Mouse (Mus musculus): ENCODE measurements around the gene B4galnt2.
A peak's percentile ranks its signal among the peaks of the same experiment; 100 is the strongest.
"Not testable (repeated sequence)": the region's sequence is repeated elsewhere in the genome, so short reads cannot be mapped to it uniquely, and the experiment has no call there.

Gene B4galnt2

DNA sequence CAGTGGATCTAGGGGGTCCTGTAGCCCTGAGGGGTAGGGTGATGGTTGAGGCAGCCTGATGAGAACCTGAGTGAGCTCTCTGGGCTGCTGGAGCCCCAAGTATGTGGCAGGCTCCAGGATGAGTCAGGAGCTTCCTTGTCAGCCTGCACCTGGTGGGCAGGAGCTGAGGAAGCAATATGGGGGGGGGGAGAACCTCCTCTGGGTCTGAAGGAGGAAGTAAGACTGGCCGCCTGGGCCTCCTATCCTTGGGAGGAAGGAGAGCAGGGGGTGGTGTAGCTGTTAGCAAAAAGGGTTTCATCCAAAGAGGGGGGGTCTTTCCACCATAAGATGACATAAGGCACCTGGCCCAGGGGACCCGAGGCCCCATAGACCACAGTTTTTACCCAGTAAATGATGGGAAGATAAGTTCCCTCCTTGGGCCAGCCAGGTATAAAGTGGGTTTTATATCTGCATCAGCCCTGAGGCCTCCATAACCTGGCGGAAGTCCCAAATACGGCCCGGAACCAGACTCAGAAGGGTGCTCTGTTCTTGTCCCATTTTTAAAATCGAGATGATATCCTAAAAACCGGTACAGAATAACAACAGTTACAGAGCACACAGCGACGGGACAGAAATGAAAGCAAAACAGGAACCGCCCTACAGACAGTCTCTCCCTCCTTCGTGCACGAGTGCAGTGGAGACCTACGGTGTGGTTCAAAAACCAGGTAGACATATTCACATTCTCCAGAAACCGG, 18.1 kb downstream of the B4galnt2 start:
- DNase-seq (ENCODE audit: low read depth, low spot score): no peak

DNA sequence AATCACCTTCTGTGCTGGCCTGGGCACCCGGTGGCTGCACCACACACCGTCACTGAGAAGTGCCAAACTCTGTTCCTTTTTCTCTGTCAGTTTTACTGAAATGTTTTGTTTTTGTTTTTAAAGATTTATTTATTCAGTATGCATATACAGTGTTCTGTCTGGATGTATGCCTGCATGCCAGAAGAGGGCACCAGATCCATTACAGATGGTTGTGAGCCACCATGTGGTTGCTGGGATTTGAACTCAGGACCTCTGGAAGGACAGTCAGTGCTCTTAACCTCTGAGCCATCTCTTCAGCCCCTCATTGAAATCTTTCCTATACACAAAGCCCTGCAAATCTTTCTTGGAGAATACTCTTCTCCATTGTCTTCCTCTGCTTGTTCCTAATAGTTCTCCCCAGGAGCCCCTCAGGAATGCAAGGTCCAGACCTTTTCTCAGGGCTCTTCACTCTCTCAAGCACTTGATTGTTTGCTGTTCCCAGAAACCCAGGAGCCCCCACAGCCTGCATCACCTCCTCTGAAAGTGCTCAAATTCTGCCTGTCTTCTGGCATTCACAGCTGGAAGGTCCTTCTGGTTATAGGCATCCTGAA, 24.1 kb downstream of the B4galnt2 start:
- DNase-seq (ENCODE audit: low read depth, low spot score): peak; percentile 41

DNA sequence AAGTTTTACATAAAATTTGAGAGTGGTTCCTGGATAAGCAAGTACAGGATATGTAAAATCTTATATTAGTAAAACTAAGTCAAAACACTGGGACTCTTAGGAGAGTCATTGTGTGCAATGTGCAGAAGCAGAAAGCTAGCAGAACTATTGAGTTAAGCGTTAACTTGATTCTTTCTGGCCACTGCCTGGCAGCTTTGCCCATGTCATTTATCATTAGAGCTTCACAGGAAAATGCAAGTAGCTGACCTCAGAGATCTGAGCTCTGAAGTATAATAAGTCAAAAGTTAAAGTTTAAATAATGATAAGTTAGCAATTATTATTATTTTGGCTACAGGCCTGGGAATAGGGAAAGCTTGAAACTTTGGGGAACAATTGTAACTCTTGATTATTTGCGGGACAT, 34.8 kb downstream of the B4galnt2 start:
- DNase-seq (ENCODE audit: low read depth, low spot score): not testable (repeated sequence)

DNA sequence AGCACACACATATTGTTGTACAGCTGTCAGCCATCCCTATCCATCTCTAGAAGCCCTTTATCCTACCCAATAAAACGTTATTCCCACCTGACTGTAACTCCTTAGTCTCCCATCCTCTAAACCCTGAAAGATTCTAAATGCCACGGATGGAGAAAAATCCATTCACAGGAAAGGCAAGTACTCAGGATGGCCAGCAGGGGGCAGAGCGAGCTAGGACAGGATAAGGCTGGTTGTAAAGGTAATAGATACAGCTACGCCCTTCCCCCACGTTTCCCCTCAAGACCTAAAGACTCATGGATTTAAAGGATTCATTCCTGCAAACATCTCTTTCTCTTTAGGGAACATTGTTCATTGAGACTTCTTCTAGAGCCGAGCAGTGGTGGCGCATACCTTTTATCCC, 38.4 kb downstream of the B4galnt2 start:
- peak; percentile 92 for DNase-seq (ENCODE audit: low read depth, low spot score)

DNA sequence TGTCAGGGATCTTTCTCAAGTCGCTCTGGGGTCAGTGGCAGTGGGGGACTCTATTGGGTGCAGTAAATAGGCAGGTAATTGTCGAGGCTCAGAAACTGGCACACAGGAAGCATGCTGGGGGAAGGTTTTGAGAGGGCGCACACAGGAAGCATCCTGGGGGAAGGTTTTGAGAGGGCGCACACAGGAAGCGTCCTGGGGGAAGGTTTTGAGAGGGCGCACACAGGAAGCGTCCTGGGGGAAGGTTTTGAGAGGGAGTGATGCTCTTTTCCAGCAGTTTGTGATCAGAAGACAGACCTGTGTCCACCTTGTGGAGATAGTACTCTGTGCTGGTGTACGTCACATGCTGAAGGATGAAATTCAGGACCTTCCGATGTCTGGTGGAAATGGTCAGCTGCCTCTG, 38.9 kb downstream of the B4galnt2 start:
- peak; percentile 91 for DNase-seq (ENCODE audit: low read depth, low spot score)

DNA sequence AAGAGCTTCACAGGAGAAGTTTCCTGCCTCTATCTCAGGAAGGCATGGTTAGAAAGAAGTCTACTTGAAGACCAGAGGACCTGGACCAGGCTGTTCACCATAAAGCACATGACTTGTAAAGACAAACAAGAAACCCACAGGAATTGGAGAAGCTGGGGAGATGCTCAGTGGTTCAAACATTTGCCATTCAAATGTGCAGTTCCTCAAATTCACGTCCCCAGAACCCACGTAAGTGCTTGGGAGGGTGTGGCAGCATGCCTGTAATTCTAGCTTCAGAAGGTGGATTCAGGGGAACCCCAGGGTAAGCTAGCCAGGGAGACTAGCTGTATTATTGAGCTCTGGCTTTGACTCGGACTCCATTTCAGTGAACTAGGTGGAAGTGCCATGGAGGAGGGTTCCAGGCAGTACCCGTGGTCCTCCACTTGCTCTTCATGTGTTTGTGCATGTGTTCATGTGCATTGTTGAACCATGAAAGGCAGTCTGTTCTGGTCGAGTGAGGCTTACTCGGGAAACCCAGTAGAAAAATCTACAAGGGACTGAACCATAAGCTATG, 44.7 kb downstream of the B4galnt2 start:
- DNase-seq (ENCODE audit: low read depth, low spot score): no peak

DNA sequence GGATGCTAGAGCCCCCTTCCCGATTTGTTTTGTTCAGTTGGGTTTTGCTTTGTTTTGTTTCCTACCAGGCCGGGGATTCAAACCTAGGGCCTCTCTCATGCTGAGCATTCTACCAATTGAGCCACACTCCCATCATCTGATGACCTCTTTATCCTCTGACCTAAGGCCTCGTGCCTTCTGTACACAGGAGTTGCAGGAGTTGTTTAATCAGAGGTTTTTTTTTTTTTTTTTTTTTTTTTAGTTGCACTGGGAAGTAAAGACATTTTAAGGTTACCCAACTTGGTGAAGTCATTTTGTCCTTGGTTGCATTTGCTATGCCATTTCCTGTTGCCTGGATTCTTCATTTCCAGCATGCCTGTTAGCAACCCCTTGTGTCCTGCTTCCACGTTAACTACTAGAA, 45.2 kb downstream of the B4galnt2 start:
- DNase-seq (ENCODE audit: low read depth, low spot score): no peak

DNA sequence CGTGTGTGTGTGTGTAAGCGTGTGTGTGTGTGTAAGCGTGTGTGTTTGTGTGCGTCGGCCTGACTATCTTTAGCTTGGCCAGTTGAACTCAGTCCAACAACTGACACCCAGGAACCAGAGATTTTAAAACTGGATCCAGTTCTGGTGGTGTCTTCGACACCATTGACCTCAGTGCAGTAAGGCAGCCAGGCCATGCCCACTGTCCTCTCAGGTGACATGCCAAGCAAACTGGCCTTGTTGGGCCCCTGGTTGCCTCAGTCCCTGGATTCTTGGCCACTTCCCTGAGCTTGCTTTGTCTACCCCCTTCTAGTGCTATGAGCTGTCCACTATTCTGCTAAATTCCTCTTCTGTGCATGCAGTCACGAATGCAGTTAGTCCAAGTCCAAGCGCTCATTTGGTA, 53.3 kb downstream of the B4galnt2 start:
- no peak for DNase-seq (ENCODE audit: low read depth, low spot score)

DNA sequence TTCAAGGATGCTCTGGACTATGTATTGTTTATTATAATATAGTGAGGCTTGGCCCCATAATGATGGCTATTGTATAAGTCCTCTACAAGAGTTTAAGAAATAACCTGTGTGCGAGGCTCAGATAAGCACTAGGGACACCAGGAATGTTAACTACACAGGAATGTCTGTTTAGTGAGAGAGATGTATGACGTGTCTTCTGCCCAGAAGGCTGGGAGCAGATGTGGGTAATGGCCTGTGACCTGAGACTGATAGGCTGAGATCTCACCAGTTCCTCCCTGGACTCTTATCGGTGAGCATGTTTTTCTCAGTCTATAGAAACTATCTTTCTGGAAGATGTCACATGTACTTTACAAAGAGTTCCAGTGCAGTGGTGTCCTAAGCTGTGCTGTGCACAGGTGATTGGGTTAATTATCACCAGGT, 54.6 kb downstream of the B4galnt2 start:
- DNase-seq (ENCODE audit: low read depth, low spot score): no peak

DNA sequence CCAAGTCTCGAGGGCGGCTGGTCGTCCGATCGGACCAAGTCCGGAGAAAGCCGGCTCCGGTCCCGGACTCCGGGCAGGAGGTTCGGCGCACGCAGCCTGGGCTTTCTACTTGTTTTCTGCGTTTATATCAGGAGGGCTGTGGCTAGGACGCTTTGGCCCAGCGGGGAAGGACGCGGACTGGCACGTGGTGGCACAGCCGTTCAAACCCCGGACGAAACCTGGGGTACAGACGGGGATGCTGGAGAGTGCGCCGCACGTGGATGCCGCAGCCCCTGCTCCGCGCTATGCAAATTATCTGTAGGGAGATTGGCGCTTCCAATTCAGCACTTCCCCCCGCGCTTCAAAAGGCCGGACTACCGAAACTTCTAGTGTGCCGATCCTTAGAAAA, 55.2 kb downstream of the B4galnt2 start:
- DNase-seq (ENCODE audit: low read depth, low spot score): peak; percentile 81

DNA sequence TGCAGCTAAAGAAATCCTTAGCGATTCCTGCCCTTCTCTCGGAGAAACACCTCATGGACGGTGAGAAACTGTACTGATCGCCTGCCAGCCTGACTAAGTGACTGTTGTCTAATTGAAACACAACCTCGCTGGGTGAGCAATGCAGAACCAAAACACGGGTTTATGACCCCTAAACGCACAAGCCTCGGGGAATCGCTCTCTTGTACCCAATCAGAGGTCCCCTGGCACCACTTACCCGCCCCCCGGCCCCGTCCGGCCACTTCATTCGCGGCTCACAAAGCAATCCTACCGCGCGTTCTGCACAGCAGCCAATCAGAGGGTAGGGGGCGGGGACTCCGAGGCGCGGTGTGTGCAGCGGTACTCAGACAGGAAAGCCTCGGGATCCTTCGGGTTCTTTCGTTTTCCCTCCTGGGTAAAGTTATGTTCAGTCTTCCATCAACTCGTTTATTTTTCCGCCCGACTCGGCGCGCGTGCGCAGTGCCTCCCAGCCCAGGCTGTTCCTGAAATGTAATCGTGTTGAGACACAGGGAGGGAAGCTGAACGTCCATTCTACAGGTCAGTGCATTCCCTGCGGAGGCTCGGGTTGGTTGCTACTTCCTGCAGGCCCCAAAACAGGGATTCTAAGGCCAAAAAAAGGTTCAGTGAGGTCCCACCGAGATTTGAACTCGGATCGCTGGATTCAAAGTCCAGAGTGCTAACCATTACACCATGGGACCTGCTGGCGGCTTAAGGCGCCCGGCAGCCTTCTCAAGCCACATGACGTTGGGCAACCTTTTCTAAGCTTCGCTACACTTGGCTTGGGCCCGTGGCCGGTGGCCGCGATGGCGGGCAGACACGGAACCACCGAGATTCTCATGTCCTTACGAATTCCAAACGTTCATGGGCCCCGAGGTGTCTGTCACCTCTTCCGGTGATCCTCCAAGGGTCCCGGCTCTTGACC, 55.9 kb downstream of the B4galnt2 start:
- peak; percentile 98 for DNase-seq (ENCODE audit: low read depth, low spot score)

DNA sequence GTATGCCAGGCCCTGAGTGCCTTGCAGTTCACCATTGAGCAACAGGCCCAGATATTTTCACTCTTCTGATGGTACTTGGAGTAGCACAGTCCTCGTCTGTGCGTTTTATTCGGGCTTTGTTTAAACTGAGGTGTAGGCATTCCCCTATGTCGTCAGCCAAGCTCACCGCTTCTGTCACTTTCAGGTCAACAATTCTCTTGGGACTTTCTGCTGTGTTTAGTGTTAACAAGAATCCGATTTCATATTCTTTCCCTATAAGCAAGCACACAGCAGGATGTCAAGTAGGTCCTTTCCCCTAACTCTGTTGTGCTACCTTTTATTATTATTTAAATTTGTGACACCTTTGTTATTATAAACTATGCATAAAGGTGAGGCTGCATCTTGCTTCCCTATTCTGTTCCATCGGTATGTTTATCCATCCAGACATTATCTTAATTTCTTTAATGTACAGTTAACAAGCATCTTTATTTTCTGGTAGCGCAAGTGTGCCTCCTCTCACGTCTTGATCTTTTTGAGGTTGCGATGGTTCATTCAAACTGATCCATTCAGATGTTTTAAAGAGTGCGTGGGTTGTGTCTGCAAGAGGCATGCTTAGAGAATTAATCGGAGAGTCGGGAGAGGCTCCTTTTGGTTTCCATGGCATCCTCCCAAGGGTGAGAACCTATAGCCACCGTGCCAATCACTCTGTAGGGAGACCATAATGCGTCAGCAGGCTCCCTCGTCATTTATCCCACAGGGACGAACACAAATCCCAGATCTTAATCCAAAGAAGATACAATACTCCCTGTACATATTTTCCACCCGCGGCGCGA, 56.8 kb downstream of the B4galnt2 start:
- DNase-seq (ENCODE audit: low read depth, low spot score): no peak

DNA sequence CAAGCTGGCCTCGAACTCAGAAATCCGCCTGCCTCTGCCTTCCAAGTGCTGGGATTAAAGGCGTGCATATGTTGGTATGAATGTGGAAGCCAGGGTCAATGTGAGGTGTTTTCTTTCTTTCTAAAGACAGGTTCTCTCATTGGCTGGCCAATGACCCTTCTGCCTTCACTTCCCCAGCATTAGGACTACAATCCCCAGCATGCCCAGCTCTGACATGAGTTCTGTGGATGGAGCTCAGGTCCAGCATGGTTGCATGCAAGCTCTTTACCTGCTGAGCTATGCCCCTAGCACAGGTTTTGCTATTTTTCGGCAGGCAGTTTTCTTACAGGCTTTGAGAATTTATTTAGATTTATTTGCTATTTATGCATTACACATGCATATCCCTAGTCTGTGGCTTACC, 57.4 kb downstream of the B4galnt2 start:
- peak; percentile 52 for DNase-seq (ENCODE audit: low read depth, low spot score)

DNA sequence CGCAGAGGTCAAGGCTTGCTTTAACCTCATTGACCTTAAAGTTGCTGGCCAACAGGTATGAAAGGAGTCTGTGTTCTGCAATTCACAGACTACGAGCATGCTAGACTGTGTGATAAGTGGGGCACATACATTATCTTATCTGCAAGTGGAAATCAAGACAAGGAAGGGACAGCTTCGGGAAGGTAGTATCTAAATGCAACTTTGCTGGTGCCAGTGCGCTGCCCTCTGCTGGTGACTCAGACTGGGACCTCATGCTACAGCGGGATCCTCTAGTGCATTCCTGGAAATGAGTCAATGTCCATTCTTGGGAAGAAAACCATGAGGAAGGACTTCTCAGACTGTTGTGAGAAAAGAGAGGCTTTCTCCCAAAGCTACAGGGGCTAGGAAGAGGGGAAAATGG, 61.0 kb downstream of the B4galnt2 start:
- DNase-seq (ENCODE audit: low read depth, low spot score): peak; percentile 72

DNA sequence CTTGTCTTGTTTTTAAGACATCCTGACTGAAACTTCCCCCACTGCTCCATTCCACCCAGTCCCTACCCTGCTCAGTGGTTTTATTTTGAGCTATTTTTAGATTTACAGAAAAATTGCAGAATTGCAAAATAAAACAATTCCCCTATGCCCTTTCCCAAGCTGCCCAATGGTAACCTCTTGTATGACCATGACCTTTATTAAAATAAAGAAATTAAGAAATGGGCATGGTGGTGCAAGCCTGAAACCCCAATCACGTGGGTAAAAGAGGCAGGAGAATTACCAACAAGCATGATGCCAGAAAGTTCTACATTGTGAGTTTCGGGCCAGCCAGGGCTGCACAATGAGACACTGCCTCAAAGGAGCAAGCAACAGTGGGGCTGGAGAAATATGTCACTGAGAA, 63.8 kb downstream of the B4galnt2 start:
- DNase-seq (ENCODE audit: low read depth, low spot score): no peak

DNA sequence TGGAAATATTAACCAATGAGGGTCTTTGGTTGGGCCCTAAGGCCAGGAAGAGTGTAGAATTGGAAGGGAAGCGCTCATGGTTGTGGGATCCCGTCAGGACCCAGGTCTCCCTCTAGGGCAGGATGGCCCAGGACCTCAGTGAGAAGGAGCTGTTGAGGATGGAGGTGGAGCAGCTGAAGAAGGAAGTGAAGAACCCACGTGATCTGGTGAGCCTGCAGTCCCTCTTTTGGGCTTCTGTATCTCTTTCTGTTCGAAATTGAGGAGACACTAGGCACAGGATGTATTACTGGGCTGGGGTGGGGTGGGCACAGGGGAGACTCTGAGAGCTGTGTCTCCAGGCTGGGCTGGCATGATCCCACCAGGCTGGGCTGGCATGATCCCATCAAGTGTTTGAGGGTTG, 69.8 kb downstream of the B4galnt2 start:
- no peak for DNase-seq (ENCODE audit: low read depth, low spot score)

DNA sequence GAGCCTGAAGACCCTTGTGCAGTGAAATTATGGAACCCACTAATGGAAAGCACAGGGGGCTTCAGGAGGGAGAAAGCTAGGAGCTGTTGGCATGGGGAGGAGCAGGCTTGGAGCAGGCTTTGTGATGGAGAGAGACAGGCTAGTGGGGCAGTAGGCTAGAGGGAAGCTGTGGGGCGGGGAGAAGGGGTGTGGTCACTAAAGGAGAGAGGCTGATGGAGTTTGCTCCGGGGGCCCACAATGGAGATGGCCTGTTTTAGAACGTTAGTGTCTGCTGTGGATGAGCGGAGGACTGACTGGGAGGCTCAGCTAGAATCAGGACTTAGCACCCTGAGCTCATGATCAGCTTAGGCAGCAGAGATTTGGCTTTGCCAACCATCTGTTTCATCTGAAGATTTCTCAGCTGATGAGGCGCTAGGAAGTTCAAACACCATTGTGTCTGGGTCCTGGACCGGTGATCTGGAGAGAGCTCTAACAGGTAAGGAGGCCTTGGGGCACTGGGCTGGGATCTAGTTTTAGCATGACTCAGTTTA, 71.2 kb downstream of the B4galnt2 start:
- peak; percentile 44 for DNase-seq (ENCODE audit: low read depth, low spot score)

DNA sequence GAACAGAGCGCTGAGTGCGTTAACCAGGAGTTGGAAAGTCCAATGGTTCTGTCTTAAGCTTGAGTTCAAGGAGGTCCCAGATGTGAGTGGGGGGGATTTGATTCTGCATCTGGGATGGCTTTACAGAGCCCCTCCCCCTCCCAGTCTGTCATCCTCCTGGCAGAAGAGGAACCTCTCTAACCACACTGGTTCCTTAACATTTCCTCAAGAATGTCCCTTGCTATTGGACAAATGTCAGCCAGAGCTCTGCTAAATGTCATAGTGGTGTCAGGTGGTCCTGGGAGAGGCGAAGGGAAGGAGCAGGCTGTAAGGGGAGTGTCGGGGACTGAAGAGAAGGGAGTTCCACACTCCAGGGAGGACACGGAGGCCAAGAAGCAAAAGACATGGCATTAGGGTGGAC, 71.7 kb downstream of the B4galnt2 start:
- no peak for DNase-seq (ENCODE audit: low read depth, low spot score)

DNA sequence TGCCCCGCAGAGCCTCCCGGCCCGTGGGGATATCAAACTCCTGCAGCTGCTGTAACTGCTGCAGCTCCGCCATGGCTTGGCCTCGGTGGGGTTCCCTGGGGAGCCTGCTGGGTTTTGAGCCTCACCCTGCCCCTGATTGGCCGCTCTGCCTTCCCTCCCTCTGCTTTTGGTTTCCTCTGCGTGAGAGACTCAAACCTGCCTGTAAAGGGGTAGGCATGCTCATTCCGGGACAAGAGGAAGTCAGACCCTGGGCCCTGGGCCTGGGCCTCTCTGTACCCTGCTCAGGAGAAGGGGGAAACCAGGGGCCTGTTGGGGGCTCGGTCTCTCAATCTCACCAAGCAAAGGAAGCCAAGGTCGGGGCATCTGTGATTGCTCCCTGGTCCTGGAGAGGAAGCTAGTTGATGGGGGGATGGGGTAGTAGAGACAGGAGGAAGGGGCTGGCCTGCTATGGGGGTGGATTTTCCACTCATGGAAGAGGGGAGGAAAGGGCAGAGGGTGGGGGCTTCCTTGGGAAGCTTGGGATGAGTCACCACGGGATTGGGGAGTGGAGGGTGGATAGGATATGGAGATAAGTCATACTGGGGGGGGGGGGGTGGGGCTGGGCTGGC, 72.5 kb downstream of the B4galnt2 start, which contains the start of gene Abi3:
Abi3 (minus strand) TSS at position 403 of the 608 bp plus-strand sequence.
- DNase-seq (ENCODE audit: low read depth, low spot score): peak; percentile 67

DNA sequence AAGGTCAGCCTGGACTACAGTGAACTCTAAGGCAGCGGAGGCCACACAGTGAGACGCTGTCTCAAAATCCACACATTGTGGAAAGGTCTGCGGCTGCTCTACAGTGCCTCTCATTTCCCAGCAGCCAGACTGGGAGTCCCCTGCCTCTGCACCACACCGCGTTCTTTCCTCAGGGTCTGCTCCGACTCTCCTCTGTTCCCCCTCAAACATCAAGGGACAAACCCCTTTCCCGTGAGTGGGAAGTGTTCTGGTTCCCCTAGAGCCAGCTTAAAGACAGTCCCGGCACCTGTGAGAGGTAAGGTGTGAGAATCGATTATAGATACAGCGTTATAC, 73.2 kb downstream of the B4galnt2 start:
- DNase-seq (ENCODE audit: low read depth, low spot score): no peak
